In genomic region chr16:18288166-18288565, GRCm38 (mm10) we compare ENCODE assay signal across 8 mouse cellular contexts. TPM values are rescaled to one million over a fixed set of nuclear protein-coding genes. Genes with fewer than 3 reads are reported as not detected.
DNase-seq lines count a peak whose midpoint lies in the region; ATAC-seq and TF ChIP-seq lines count a peak whose summit lies in the region.

No protein-coding gene starts in this region.

- TF ChIP-seq POLR2A in small intestine, adult 2 months (IDR thresholded peaks at IDR 0.05; ENCODE audit: low read depth, low read length): no peak

- H3K4me3 ChIP-seq in liver, embryonic 12.5 days: peak overlapping the region; percentile 74
- peak overlapping the region; percentile 95 for H3K4me3 ChIP-seq in small intestine, adult 2 months (ENCODE audit: low read depth, low read length)

- peaks cover 37% of the 10 kb centered on the region for H3K4me1 ChIP-seq in liver, embryonic 12.5 days
- peaks cover 9% of the 10 kb centered on the region; the same call in 1 of the 2 replicates for H3K4me1 ChIP-seq in small intestine, adult 2 months (ENCODE audit: control insufficient read depth, insufficient read depth, insufficient read length, low read length)

- peaks cover 47% of the 10 kb centered on the region for H3K36me3 ChIP-seq in liver, embryonic 12.5 days
- peaks cover 17% of the 10 kb centered on the region for H3K36me3 ChIP-seq in small intestine, adult 2 months (ENCODE audit: control insufficient read depth, insufficient read depth, low read length)

- H3K27me3 ChIP-seq in liver, embryonic 12.5 days (replicated peaks): no peaks in the 10 kb centered on the region
- H3K27me3 ChIP-seq in small intestine, adult 2 months (ENCODE audit: control insufficient read depth, insufficient read depth, low read length): no peaks in the 10 kb centered on the region

- TF ChIP-seq CTCF in small intestine, adult 2 months (IDR thresholded peaks at IDR 0.05; ENCODE audit: extremely low read depth, insufficient read length, insufficient replicate concordance, low read depth, low read length): no peak

- ATAC-seq in liver, embryonic 12.5 days: no peak

- peak overlapping the region; percentile 94 for H3K4me2 ChIP-seq in liver, embryonic 12.5 days

- WGBS in liver, embryonic 12.5 days (ENCODE audit: insufficient replicate concordance): 2% methylated on average over 4 of the region's 4 CpGs
- under 1% methylated on average over 4 of the region's 4 CpGs for WGBS in small intestine, adult 2 months

- peak overlapping the region; percentile 87 for H3K9ac ChIP-seq in liver, embryonic 12.5 days

- peak overlapping the region; percentile 91 for H3K27ac ChIP-seq in liver, embryonic 12.5 days
- H3K27ac ChIP-seq in small intestine, adult 2 months (ENCODE audit: insufficient read depth, low read depth, low read length): peak overlapping the region; percentile 77; the same call in 1 of the 2 replicates

- H3K9me3 ChIP-seq in liver, embryonic 12.5 days (replicated peaks): no peaks in the 10 kb centered on the region

- DNase-seq in spleen, postnatal 10 days (ENCODE audit: low spot score in 2 of 2): peak; percentile 19 to 20
- DNase-seq in spleen, postnatal 4 days (ENCODE audit: low spot score in 2 of 2): no peak
- DNase-seq in c-Kit-positive CD71-positive TER-119-positive erythroid progenitor cells, embryonic 14.5 days (ENCODE audit: low spot score): peak; percentile 19
- peak; percentile 21 for DNase-seq in forelimb bud, embryonic 11.5 days (ENCODE audit: low read depth, low spot score)
- DNase-seq in urinary bladder, adult 18-20 months (ENCODE audit: low spot score in 2 of 2): no peak
- DNase-seq in natural killer cell, adult 2 months (ENCODE audit: low spot score in 2 of 2): no peak

RNA-seq across cellular contexts. Expression of gene Dgcr8, which starts 0.9 kb away (rescaled TPM):
- polyA plus RNA-seq in liver, embryonic 12.5 days (2016; fragmentation: Nextera tagmentation; extraction: Ambion mirVana): 17.1 and 19.0 TPM in 2 replicates
- 6.3 and 14.5 TPM in 2 replicates for polyA plus RNA-seq in small intestine, adult 2 months (2012; rRNA removed)

RNA-seq across cellular contexts. Expression of gene Gm49776, which starts 30.0 kb away (rescaled TPM):
- 1.7 TPM in 1 of 2 replicates, not detected in the other for polyA plus RNA-seq in liver, embryonic 12.5 days (2016; fragmentation: Nextera tagmentation; extraction: Ambion mirVana)
- not detected in 2 replicates for polyA plus RNA-seq in small intestine, adult 2 months (2012; rRNA removed)

RNA-seq across cellular contexts. Expression of gene Ranbp1, which starts 39.6 kb away (rescaled TPM):
- polyA plus RNA-seq in liver, embryonic 12.5 days (2016; fragmentation: Nextera tagmentation; extraction: Ambion mirVana): 595 and 610 TPM in 2 replicates
- 17.7 and 47.7 TPM in 2 replicates for polyA plus RNA-seq in small intestine, adult 2 months (2012; rRNA removed)

RNA-seq across cellular contexts. Expression of gene Trmt2a, which starts 39.7 kb away (rescaled TPM):
- 88.8 and 96.5 TPM in 2 replicates for polyA plus RNA-seq in liver, embryonic 12.5 days (2016; fragmentation: Nextera tagmentation; extraction: Ambion mirVana)
- 24.0 and 29.7 TPM in 2 replicates for polyA plus RNA-seq in small intestine, adult 2 months (2012; rRNA removed)

RNA-seq across cellular contexts. Expression of gene Zdhhc8, which starts 53.2 kb away (rescaled TPM):
- 4.3 and 4.9 TPM in 2 replicates for polyA plus RNA-seq in liver, embryonic 12.5 days (2016; fragmentation: Nextera tagmentation; extraction: Ambion mirVana)
- 21.3 and 27.8 TPM in 2 replicates for polyA plus RNA-seq in small intestine, adult 2 months (2012; rRNA removed)

Comparison
In these comparisons a context has a peak if more than half of its experiments do, and no peak if none do; other contexts are left out.
1. DNase-seq: peak in spleen, postnatal 10 days (2 of 2), c-Kit-positive CD71-positive TER-119-positive erythroid progenitor cells, embryonic 14.5 days (single experiment) and forelimb bud, embryonic 11.5 days (single experiment); none in spleen, postnatal 4 days (0 of 2), urinary bladder, adult 18-20 months (0 of 2) and natural killer cell, adult 2 months (0 of 2).
2. RNA of gene Ranbp1, which starts 39.6 kb away (polyA plus RNA-seq): 595 to 610 TPM in liver, embryonic 12.5 days; 17.7 to 47.7 TPM in small intestine, adult 2 months; every median in the first group is over 10 times any median in the second.